Mouse (Mus musculus) urinary bladder, adult 18-20 months (tissue): Measurements from ENCODE around the gene Pkn3.
"Not testable (repeated sequence)": the region's sequence is repeated elsewhere in the genome, so short reads cannot be mapped to it uniquely, and the experiment has no call there.

ENCODE experiments used
- DNase-seq, 2 experiments: peaks; one replicate each; pipeline ENCODE4 v3.0.0; 2022; ENCODE audit warnings: low spot score in 2 of 2, mixed read lengths in 2 of 2

The Pkn3 gene

DNA sequence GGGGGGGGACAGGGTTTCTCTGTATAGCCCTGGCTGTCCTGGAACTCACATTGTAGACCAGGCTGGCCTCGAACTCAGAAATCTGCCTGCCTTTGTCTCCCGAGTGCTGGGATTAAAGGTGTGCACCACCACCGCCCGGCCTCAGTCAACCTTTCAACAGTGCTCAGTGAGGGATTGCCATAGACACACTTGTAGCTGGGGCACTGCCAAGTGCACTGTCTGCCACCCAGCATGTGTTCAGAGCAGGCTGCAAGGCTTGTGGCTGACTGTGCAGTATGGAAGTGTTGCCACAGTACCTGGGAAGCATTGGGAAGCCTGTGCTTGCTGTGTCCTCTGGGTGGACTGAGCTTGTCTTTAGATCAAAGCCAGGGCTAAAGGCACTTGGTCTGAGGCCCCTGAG lies 62.5 kb downstream of the Pkn3 start:
- not testable (repeated sequence) for DNase-seq
